Mouse (Mus musculus): Measurements from ENCODE around the gene Rpl26.

DNA sequence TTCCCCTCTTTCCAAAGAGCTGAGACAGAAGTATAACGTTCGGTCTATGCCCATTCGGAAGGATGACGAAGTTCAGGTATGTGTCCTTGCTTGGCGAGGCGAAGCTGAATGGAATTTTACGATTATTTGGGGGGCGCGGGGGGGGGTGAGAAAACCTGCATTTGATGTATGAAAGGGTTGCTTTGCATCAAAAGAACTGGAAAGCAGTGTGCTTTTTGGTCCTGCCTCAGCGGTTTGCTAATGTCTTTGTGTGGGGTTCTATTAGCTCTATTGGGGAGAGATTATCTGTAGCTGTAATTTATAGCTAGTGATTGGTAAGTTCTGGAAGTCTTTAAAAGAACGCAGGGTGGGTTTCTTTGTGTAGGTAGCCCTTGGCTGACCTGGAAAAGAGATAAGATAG is 984 bp downstream of the Rpl26 start:
- TF ChIP-seq POLR2A (IDR thresholded peaks at IDR 0.05; ENCODE audit: insufficient read depth, low read length) (no peak), EP300 (IDR thresholded peaks at IDR 0.05; ENCODE audit: insufficient read depth, low read depth, low read length) (no peak), CTCF (IDR thresholded peaks at IDR 0.05; ENCODE audit: low read depth, low read length) (no peak)
